Mouse (Mus musculus): Measurements from ENCODE around the gene Prpf18.

DNA sequence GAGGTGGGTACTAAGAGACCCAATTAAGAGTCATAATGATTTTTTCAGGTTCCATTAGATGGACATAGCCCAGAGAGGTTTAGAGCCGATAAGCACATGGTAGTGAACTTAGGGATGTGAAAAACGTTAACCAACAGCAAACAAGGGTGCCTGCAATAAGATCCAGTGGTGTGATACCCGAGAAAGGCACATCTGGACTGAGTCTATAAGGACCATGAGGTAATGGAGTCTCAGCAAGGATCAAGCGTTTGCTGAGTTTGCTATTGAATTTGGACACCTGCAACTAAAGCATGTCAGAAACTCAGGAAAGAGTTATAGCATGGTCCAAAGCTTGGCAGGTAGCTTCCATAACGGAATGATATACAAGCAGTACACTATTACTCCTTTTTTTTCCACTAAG lies 67.7 kb downstream of the Prpf18 start:
- no peak for TF ChIP-seq CTCF (IDR thresholded peaks at IDR 0.05; ENCODE audit: low read depth)
- TF ChIP-seq EP300 (IDR thresholded peaks at IDR 0.05; ENCODE audit: low read depth) = no peak

All from liver, postnatal 0 days (tissue).